Mouse (Mus musculus): ENCODE measurements around the gene Trim21. TPM values are rescaled to one million over a fixed set of nuclear protein-coding genes. Genes with fewer than 3 reads are reported as not detected.

The Trim21 gene
- 0.37 and 0.42 TPM in 2 replicates for polyA plus RNA-seq (2016; fragmentation: Nextera tagmentation; extraction: Ambion mirVana)

DNA sequence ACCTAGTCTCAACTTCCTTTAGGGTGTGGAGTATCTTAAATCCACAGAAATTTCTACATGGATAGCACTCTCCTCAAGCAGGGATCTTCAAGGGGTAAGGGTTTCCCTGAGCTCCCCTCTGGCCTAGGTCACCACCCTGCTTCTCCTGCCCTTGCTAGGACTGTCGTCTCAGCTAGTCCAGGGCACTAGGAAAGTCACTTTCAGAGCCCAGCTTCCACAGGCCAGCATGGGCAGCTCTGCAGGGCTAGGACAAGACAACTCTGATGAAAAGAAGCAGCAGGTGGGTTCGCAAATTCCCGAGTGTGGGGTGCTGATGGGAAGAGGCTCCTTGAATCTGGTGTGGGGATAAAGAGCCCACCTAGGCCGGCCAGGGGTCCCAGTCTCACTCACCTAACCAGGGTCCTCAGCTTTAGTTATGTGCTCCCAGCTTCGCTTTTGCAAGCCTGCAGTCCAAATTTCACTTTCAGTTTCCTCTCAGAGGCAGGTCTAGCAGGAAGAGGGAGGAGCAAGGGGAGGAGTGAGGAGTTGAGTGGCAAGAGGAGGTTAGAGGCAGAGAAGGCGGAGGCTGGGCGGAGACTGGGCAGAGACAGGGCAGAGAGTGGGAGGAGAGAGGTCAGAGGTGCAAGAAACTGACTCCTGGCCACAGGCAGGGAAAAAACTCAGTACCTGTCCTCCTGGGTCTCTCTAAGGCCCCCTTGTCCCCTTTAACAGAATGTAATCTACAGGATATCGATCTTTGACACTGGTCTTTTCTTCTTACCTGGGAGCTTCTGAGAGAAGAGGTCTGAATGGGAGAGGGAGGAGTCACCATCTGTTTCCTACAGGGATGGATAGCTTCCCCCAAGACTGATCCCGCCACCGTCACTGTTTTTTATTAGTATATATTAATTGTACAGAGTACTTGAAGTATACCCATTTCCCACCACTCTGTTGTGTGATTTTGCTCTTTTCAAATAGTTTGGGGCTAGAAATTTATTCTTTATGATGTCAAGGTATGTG is at the start of gene Trim21:
Gene Trim21, minus strand, starts transcription at position 488 of the 999 bp plus-strand sequence.
- H3K4me3 ChIP-seq = peak within 1 kb of the TSS; percentile 55
- no peaks in the 10 kb centered on the region for H3K27me3 ChIP-seq (ENCODE audit: insufficient read depth, poor library complexity, severe bottlenecking)
- no peaks in the 10 kb centered on the region for H3K36me3 ChIP-seq
- peak; percentile 63 for DNase-seq (ENCODE audit: low spot score)
- H3K27ac ChIP-seq = peak within 1 kb of the TSS; percentile 75
- WGBS = 22% methylated on average over 10 of the region's 10 CpGs
- no peaks in the 10 kb centered on the region for H3K9me3 ChIP-seq
- H3K4me1 ChIP-seq (replicated peaks) = peaks cover 13% of the 10 kb centered on the region

DNA sequence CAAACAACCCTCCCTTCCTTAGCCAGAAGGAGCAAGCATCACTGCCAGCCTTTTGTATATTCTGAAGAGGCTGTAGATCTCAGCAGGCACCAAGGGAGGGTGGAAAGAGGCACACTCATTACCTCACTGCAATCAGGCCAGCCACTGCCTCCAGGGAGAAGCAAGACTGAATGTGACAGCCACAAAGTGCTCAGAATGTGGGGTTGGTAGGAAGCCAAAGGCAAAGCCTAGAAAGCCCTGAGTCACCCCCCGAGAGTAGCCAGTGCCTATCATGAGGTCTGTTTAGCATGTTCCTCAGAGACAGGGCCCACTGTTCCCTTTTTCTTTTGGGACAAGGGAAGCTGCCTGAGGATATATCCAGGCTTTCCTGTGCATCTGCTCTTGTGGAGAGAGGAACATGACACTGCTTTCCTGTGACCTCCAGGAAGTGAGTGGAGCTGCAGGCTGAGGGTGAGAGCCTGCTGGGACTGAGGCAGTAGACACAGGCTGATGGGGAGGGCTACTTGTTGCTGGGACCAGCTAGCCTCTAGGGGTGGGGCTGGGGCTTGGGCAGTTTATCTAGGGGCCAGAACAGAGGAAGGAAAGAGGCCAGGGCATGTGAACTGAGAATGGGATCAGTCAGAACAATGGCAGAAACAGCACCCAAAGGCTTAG is 32.2 kb upstream of the Trim21 start, which contains the start of gene Olfr552:
Gene Olfr552, plus strand, starts transcription at position 393 of the 654 bp plus-strand sequence.
- H3K27ac ChIP-seq = no peak within 1 kb of the TSS
- no peaks in the 10 kb centered on the region for H3K36me3 ChIP-seq
- no peaks in the 10 kb centered on the region for H3K4me1 ChIP-seq (replicated peaks)
- 68% methylated on average over 1 of the region's 1 CpGs for WGBS
- no peak for DNase-seq (ENCODE audit: low spot score)
- no peaks in the 10 kb centered on the region for H3K27me3 ChIP-seq (ENCODE audit: insufficient read depth, poor library complexity, severe bottlenecking)
- no peaks in the 10 kb centered on the region for H3K9me3 ChIP-seq
- H3K4me3 ChIP-seq = no peak within 1 kb of the TSS

DNA sequence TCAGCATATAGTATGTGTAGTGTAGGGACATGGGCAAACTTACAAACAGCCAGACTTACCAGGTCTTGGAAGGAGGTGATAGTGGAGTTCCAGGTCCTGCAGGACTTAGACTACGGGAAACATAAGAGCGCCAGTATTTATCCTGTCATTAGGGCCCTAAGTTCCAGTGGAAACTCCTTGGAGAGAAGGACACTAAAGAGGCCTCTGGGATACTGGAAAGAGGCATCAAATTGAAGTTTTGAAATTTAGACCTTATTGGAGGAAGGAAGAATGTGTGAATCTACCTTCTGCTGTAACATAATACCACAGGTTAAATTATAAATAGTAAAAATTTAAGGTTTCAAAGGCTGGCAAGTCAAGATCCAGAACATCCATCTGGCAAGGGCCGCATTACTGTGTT is 26.5 kb upstream of the Trim21 start, which contains the start of gene Olfr551:
Gene Olfr551, minus strand, starts transcription at position 101 of the 400 bp plus-strand sequence.
- Histone ChIP-seq H3K27ac (no peak within 1 kb of the TSS), H3K9me3 (no peaks in the 10 kb centered on the region), H3K27me3 (ENCODE audit: insufficient read depth, poor library complexity, severe bottlenecking) (no peaks in the 10 kb centered on the region), H3K4me1 (replicated peaks) (no peaks in the 10 kb centered on the region), H3K36me3 (no peaks in the 10 kb centered on the region), H3K4me3 (no peak within 1 kb of the TSS)
- DNase-seq (ENCODE audit: low spot score) = no peak
- WGBS = 89% methylated on average over 3 of the region's 3 CpGs

DNA sequence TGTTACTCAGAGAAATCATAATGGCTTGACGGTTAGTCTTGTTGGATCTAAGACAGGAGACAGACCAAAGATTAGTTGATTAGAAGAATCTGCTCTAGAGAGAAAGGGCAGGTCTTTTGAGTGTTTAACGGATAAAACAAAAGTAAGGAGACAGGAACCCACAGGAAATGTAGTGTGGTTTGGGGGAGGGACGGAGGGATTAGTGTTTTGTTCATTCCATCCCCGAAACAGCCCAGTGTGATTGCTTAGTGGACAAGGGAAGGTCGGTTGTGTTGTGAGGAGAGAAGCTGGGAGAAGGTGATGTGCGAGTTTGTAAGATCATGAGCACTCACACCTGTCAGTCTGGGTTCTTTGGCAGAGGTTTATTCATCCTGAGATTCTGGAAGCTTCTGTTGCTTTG is 10.7 kb upstream of the Trim21 start:
- Histone ChIP-seq H3K36me3 (no peaks in the 10 kb centered on the region), H3K4me3 (no peak overlapping the region), H3K27ac (no peak overlapping the region), H3K9me3 (no peaks in the 10 kb centered on the region), H3K27me3 (ENCODE audit: insufficient read depth, poor library complexity, severe bottlenecking) (no peaks in the 10 kb centered on the region), H3K4me1 (replicated peaks) (peaks cover 5% of the 10 kb centered on the region)
- 73% methylated on average over 6 of the region's 6 CpGs for whole genome bisulfite sequencing
- no peak for DNase-seq (ENCODE audit: low spot score)

DNA sequence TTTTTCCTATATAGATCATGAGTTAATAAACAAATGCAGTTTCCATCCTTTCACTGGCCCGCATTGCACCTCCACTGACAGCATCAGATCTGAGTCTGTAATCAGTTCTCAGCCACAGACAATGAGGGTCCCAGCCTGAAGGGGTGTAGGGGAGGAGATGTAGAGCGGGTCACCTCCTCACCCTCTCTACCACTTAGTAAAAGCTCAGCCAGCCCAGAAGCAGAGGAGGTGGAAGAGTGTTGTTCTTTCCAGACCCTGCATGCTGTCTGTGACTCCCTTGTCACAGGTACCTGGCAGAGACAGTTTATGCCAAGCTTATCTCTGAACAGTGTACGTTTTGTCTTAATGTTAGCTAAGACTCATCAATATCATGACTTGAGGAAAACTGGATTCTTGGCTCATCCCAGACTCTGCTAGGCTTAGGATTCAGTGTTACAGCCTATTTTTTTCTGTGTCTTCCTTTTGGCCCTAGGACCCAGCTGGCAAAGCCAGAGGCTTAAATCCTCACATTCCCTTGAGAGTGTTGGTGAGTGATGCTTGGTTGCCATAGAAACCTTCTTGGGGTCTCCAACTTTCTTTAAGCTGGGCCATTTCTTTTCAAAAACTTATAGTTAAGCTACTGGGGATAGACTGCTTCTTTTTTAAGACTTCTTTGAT is 8.0 kb upstream of the Trim21 start:
- Histone ChIP-seq H3K9me3 (no peaks in the 10 kb centered on the region), H3K36me3 (no peaks in the 10 kb centered on the region), H3K4me3 (no peak overlapping the region), H3K27me3 (ENCODE audit: insufficient read depth, poor library complexity, severe bottlenecking) (no peaks in the 10 kb centered on the region), H3K27ac (no peak overlapping the region), H3K4me1 (replicated peaks) (peaks cover 5% of the 10 kb centered on the region)
- 74% methylated on average over 3 of the region's 3 CpGs for WGBS
- no peak for DNase-seq (ENCODE audit: low spot score)

DNA sequence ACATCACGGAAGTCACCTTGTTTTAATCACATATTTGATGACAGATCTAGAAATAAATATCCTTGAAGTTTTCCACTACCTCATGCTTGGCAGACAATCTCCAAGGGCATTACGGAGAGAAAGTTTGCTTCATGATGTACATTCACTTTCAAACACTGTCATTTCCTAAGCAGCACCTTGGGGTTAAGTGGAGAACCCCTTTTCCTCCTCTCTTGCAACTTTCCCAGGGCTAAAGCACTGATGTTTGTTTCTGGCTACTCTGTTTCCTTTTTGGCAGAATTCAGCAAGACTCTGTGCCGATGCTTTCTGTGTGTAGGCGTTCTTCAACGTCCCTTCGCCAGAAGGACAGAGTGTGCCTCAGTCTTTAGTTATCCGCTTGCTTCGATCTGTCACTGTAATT is 5.9 kb upstream of the Trim21 start, which contains the start of gene Olfr550:
Gene Olfr550, plus strand, starts transcription at position 301 of the 400 bp plus-strand sequence.
- H3K4me3 ChIP-seq = no peak within 1 kb of the TSS
- H3K27me3 ChIP-seq (ENCODE audit: insufficient read depth, poor library complexity, severe bottlenecking) = no peaks in the 10 kb centered on the region
- H3K9me3 ChIP-seq = no peaks in the 10 kb centered on the region
- H3K27ac ChIP-seq = no peak within 1 kb of the TSS
- H3K4me1 ChIP-seq (replicated peaks) = peaks cover 5% of the 10 kb centered on the region
- WGBS = 93% methylated on average over 8 of the region's 8 CpGs
- H3K36me3 ChIP-seq = no peaks in the 10 kb centered on the region
- DNase-seq (ENCODE audit: low spot score) = no peak

DNA sequence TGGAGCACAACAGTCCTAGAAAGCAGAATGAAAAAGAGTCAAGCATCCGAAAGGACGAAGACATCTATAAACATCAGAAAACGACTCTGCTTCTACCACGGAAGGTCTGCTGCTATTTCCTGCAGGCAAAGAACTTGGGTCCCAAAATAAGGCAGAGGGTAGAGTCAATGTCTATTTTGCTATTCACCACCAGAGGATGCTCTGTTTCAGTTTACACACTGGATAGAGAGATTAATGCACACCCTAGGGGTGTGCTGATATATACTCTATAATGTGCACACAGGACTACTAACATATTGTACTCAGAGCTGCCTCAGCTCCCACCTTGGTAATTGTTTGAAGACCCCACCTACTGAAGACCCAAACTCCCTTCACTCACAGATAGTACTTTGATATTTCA is 933 bp upstream of the Trim21 start:
- DNase-seq (ENCODE audit: low spot score) = no peak
- peaks cover 13% of the 10 kb centered on the region for H3K4me1 ChIP-seq (replicated peaks)
- H3K36me3 ChIP-seq = no peaks in the 10 kb centered on the region
- no peak overlapping the region for H3K27ac ChIP-seq
- H3K27me3 ChIP-seq (ENCODE audit: insufficient read depth, poor library complexity, severe bottlenecking) = no peaks in the 10 kb centered on the region
- 94% methylated on average over 4 of the region's 4 CpGs for WGBS
- no peak overlapping the region for H3K4me3 ChIP-seq
- H3K9me3 ChIP-seq = no peaks in the 10 kb centered on the region

DNA sequence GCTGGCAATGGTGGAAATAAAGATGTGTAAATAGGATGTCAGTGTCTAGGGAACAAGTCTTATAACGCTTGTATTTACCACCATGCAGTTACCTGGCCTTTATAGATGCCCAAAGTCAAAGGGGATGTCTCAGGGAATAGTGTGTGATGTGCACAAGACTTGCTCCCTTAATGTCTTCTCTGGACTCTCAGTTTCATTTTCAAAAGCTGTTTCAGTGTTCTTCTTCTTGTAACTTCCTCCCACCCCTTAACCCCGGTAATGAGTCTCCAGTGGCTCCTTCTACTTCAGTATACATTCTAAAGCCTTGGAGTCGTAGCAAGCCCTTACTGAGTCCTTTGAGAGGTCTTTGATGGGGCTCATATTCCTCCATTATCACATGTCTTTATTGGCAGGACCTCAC is 12.0 kb downstream of the Trim21 start:
- no peak for DNase-seq (ENCODE audit: low spot score)
- no peaks in the 10 kb centered on the region for H3K9me3 ChIP-seq
- no peaks in the 10 kb centered on the region for H3K4me1 ChIP-seq (replicated peaks)
- no peak overlapping the region for H3K4me3 ChIP-seq
- 77% methylated on average over 3 of the region's 3 CpGs for WGBS
- H3K36me3 ChIP-seq = no peaks in the 10 kb centered on the region
- H3K27ac ChIP-seq = no peak overlapping the region
- no peaks in the 10 kb centered on the region for H3K27me3 ChIP-seq (ENCODE audit: insufficient read depth, poor library complexity, severe bottlenecking)

DNA sequence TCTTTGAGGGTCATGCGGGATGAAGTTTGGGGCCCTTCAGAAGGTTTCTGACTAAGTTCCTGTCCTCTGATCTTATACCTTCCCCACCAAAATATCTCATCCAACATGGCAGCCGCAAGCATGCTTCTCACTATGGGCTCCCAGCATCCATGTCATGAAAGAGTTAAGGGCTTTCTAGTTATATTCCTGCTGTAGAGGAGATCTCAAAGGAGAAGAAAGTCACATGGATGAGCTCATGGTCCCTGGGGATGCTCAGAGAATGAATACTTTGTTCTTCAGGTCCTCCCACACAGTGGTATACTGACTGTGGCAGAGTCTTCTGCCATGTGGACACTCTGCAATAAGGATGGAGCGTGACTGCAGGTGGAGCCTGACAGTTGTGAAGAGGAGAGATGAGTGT is 15.7 kb downstream of the Trim21 start, which contains the start of gene Olfr549:
Gene Olfr549, plus strand, starts transcription at position 301 of the 400 bp plus-strand sequence.
- H3K27me3 ChIP-seq (ENCODE audit: insufficient read depth, poor library complexity, severe bottlenecking) = no peaks in the 10 kb centered on the region
- H3K9me3 ChIP-seq = no peaks in the 10 kb centered on the region
- no peak for DNase-seq (ENCODE audit: low spot score)
- WGBS = 87% methylated on average over 3 of the region's 3 CpGs
- no peaks in the 10 kb centered on the region for H3K4me1 ChIP-seq (replicated peaks)
- H3K4me3 ChIP-seq = no peak within 1 kb of the TSS
- no peak within 1 kb of the TSS for H3K27ac ChIP-seq
- no peaks in the 10 kb centered on the region for H3K36me3 ChIP-seq

DNA sequence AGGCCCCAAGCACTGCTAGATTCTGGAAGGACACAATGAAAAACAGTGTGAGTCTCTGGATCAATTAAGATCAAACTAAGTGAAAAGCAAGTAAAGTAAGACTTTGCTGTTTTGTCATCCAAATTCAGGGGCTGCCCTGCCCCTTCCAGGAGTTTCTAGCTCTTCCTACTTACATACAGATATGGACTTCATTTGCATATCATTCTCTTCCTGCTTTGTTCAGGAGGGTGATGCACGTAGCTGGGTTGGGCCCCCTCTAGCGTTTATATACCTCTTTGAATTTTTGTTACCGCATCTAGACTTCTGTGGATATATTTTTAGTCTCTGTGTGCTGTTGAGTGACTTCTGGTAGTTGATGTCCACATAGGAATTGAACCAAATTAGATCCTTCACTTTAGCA is 24.0 kb downstream of the Trim21 start:
- Histone ChIP-seq H3K4me1 (replicated peaks) (no peaks in the 10 kb centered on the region), H3K27ac (no peak overlapping the region), H3K4me3 (no peak overlapping the region), H3K36me3 (no peaks in the 10 kb centered on the region), H3K9me3 (no peaks in the 10 kb centered on the region), H3K27me3 (ENCODE audit: insufficient read depth, poor library complexity, severe bottlenecking) (no peaks in the 10 kb centered on the region)
- WGBS = 61% methylated on average over 3 of the region's 3 CpGs
- DNase-seq (ENCODE audit: low spot score) = no peak

DNA sequence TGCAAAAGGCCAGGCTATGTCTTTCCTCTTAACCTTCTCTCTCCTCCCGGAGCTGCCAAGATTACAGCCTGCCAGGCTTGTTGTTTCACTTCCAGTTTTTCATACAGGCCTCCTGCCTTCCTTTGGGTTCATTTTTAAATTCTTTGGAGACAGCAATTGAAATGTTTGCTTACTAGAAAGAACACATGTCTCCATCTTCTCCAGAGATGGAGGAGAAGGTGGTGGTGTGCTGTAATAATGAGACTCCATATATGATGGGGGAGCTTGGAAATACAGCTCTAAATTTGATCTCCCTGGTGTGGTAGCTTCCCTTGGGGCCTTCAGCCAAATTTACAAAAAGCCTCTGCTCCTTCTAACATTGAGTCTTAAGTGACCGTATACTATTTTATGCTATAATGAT is 24.7 kb downstream of the Trim21 start, which contains the start of gene Olfr548-ps1:
Gene Olfr548-ps1, plus strand, starts transcription at position 301 of the 400 bp plus-strand sequence.
- DNase-seq (ENCODE audit: low spot score) = no peak
- H3K9me3 ChIP-seq = no peaks in the 10 kb centered on the region
- 82% methylated on average over 2 of the region's 2 CpGs for WGBS
- no peaks in the 10 kb centered on the region for H3K27me3 ChIP-seq (ENCODE audit: insufficient read depth, poor library complexity, severe bottlenecking)
- H3K27ac ChIP-seq = no peak within 1 kb of the TSS
- no peak within 1 kb of the TSS for H3K4me3 ChIP-seq
- no peaks in the 10 kb centered on the region for H3K4me1 ChIP-seq (replicated peaks)
- H3K36me3 ChIP-seq = no peaks in the 10 kb centered on the region

DNA sequence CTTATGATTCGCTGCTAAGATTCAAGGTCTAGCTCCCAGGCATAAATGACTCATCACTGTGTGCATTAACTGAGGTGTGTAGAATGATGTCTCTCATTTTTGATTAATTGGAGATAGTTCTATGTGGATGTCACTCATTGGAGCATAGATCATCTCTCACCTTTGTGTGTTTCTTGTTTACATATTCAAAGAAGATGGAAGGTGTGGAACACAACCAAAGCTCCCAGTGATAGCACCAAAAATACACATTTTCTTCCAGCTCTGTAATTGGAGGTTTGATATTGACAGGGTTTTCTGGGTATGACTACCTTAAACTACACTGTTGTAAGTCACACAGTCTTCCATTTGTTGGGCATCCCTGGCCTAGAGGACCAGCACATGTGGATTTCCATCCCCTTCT is 30.8 kb downstream of the Trim21 start, which contains the start of gene Olfr547:
Gene Olfr547, plus strand, starts transcription at position 301 of the 400 bp plus-strand sequence.
- Histone ChIP-seq H3K27ac (no peak within 1 kb of the TSS), H3K9me3 (no peaks in the 10 kb centered on the region), H3K4me3 (no peak within 1 kb of the TSS), H3K4me1 (replicated peaks) (no peaks in the 10 kb centered on the region), H3K36me3 (no peaks in the 10 kb centered on the region), H3K27me3 (ENCODE audit: insufficient read depth, poor library complexity, severe bottlenecking) (no peaks in the 10 kb centered on the region)
- DNase-seq (ENCODE audit: low spot score) = no peak
- 92% methylated on average over 1 of the region's 1 CpGs for WGBS
